Mouse (Mus musculus): ENCODE data around the gene Tfap2e.
A peak's percentile ranks its signal among the peaks of the same experiment; 100 is the strongest.

Gene Tfap2e

GRCm38 (mm10) chr4:126706630-126707438, 29.2 kb downstream of the Tfap2e start:
- no peak for DNase-seq (ENCODE audit: low read depth)

- DNase-seq (ENCODE audit: low read depth) = no peak
These were observed 39.1 kb downstream of the Tfap2e start for GRCm38 (mm10) chr4:126696908-126697307.

GRCm38 (mm10) chr4:126693021-126693420, 43.0 kb downstream of the Tfap2e start:
- no peak for DNase-seq (ENCODE audit: low read depth)

- DNase-seq (ENCODE audit: low read depth) = no peak
These were observed 46.6 kb downstream of the Tfap2e start for GRCm38 (mm10) chr4:126689457-126689856.

GRCm38 (mm10) chr4:126683084-126683483, 53.0 kb downstream of the Tfap2e start:
- DNase-seq (ENCODE audit: low read depth) = no peak

GRCm38 (mm10) chr4:126682298-126682697, 53.7 kb downstream of the Tfap2e start:
- no peak for DNase-seq (ENCODE audit: low read depth)

GRCm38 (mm10) chr4:126677054-126678003, 58.7 kb downstream of the Tfap2e start, which contains the start of gene Psmb2:
Psmb2 (plus strand) TSS chr4:126677630.
- DNase-seq (ENCODE audit: low read depth) = peak; percentile 100

GRCm38 (mm10) chr4:126667075-126667474, 69.0 kb downstream of the Tfap2e start:
- DNase-seq (ENCODE audit: low read depth) = no peak

Data from NIH3T3 (cell line).